Mouse (Mus musculus): ENCODE data around the gene Tatdn2.
A peak's percentile ranks its signal among the peaks of the same experiment; 100 is the strongest.

Gene Tatdn2

DNA sequence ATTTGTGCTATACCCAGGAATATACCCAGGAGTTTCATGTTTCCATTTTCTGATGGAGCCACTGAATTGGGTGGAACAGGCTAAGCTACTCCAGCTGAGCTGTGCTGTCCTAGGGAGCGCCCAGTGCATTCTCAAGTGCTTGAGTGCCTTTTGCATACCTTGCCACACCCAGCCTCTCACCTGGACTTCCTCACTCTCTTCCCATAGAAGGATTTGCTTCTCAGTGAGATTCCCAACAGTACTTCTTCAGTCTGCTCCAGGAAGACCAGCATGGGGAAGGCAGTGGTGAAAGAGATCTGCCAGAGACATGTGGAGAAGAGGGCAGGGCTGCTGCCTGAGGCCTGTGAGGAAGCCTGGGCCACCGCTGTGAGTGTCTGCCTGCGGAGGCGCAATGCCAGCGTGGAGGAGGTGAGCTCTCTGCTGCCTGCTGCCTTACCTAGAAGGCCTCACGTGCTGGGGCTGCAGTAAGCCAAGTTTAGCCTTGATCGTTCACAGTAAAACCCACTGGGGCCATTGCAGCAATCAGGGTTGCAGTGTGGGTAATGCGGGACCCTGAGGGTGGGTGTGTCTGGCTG is 10.2 kb upstream of the Tatdn2 start:
- TF ChIP-seq GATA4 (IDR thresholded peaks at IDR 0.05; ENCODE audit: insufficient replicate concordance, low read length), result no peak

DNA sequence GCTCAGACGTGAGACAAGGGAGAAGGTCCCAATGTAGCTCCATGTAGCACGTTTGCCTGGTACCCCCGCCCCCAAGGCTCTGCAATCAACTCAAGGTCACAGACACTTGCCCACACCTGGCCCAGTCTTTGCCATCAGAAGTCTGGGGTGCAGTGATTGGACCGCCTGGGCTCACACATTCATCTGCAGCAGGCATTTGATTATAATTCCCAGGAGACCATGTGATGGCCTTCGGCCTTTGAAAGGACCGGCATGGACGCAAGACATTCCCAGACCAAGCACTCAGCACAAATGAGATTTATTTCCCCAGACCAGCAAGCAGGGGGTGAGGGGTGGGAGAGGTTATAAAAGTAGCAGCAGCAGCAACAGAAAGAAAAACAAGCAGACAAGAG is 6.8 kb upstream of the Tatdn2 start:
- TF ChIP-seq GATA4 (IDR thresholded peaks at IDR 0.05; ENCODE audit: insufficient replicate concordance, low read length), result no peak

DNA sequence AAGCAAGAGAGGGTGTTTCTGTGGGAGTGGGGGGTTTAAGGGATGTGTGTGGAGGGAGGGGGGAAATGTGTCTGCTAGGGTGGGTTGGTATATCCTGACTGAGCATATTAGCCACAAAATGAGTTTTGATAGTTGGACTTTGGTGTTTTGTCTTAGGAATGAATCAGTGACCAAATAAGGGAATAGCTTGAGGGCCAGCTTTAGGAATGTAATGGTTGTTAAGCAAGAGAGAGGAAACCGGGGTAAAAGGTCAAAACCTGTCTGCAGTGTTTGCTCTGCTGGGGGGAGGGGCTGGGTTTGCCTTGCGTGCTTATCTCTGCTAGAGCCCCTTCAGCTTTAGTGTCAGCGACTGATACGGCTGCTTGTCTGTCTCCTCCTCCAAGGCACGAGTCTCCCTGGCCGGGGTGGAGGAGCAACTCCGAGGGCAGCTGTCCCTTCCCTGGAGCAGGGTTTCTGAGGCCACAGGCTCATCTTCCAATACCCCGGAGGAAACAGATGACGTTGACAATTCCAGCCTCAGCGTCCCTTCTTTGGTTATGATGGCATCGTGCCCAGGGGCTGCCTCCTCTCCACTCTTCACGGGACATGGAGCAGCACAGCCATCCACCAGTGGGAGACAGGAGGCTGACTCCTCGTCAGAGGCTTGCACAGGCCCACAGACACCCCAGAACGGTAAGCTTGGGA is 6.3 kb upstream of the Tatdn2 start:
- peak; percentile 97 for TF ChIP-seq GATA4 (IDR thresholded peaks at IDR 0.05; ENCODE audit: insufficient replicate concordance, low read length)

DNA sequence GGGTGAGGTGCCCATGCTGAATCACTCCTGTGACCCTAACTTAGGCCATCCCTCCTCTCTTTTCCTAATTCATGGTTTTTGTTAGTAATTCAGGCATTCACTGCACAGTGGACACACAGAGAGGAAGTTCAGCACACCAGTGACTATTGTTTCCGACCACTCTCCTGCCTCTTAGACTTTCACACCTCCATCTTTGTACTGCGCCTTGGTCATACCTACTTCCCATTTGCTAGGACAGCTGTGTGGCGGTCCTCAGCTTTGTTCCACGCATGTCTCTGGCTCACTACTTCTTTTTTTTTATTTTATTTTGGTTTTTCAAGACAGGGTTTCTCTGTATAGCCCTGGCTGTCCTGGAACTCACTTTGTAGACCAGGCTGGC is 5.8 kb upstream of the Tatdn2 start:
- no peak for TF ChIP-seq GATA4 (IDR thresholded peaks at IDR 0.05; ENCODE audit: insufficient replicate concordance, low read length)

DNA sequence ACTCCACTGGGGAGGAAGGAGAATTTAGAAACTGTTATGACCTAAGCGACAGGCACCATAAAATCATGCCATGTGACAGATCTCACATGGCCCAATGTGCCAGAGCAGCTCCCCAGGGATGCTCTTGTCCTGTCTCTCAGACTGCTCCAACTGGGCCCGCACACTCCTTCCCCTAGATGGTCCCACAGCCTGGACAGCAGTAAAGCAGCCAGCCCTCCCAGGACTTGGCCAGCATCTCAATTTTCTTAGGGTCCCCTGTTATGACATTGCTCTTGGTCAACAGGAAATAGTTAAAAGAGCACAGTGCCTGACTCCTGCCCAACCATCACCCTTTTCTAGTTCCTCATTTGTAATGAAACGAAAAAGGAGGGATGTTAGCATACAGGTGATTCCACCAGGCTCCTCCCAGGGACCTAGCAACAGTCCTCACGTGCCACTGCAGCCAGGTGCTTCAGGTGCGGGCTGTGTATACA is 4.2 kb upstream of the Tatdn2 start:
- TF ChIP-seq GATA4 (IDR thresholded peaks at IDR 0.05; ENCODE audit: insufficient replicate concordance, low read length), result no peak

DNA sequence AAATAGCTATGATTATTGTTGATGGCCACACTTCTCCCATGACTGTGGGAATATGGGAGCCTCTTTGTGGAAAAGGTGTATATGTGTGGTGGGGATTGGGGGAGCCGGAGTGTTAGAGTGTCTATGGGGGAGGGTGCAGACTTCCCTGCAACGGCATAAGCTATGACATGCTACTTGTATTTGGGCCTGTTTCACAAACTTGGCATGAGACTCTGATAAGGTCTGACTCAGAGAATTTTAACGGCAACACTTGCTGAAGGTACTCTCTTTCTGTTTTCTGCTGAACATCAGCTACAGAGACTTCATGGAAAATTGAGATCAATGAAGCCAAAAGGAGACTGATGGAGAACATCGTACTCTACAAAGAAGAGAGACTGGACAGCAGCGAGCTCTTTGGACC is 3.5 kb upstream of the Tatdn2 start:
- TF ChIP-seq GATA4 (IDR thresholded peaks at IDR 0.05; ENCODE audit: insufficient replicate concordance, low read length), result no peak

DNA sequence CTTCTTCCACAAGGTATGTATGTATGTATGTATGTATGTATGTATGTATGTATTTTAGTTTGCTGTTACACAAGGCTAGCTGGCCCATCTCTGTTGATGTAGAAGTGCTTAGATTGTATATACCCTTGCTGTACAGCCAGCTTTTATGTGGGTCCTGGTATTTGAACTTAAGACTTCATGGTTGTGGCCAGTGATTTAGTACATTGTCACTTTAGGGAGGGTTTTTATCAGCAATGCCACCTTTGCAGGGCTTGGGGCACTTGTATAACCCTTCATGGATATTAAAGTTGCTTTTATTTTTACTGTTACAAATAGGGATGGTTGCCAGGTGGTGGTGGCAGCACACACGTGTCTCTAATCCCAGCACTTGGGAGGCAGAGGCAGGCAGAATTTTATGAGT is 1.6 kb upstream of the Tatdn2 start:
- no peak for TF ChIP-seq GATA4 (IDR thresholded peaks at IDR 0.05; ENCODE audit: insufficient replicate concordance, low read length)

DNA sequence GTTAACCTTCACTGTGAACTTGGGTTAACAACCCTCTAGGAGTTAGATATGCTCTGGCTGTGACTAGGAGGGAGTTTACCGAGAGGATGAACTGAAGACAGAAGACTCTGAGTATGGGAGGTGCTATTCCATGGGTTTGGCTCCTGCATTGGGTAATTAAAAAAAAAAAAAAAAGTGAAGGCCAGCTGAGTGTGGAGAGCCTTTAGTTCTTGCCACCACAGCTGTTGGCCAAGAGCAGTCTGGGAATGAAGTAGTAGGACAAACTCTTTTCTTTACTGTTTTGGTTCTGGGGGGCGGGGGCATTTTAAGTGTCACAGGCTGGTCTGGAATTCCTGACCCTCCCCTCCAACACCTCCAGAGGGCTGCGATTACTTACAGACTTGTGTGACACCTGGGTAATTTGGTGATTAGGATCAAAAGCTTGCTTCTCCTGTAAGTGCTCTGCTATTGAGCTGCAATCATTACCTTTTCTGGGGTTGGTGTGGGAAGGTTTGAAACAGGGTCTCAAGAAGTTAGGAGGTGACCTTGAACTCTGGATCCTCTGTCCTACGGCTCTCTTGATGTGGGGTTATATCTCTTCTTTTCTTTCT is 989 bp upstream of the Tatdn2 start:
- no peak for TF ChIP-seq GATA4 (IDR thresholded peaks at IDR 0.05; ENCODE audit: insufficient replicate concordance, low read length)

DNA sequence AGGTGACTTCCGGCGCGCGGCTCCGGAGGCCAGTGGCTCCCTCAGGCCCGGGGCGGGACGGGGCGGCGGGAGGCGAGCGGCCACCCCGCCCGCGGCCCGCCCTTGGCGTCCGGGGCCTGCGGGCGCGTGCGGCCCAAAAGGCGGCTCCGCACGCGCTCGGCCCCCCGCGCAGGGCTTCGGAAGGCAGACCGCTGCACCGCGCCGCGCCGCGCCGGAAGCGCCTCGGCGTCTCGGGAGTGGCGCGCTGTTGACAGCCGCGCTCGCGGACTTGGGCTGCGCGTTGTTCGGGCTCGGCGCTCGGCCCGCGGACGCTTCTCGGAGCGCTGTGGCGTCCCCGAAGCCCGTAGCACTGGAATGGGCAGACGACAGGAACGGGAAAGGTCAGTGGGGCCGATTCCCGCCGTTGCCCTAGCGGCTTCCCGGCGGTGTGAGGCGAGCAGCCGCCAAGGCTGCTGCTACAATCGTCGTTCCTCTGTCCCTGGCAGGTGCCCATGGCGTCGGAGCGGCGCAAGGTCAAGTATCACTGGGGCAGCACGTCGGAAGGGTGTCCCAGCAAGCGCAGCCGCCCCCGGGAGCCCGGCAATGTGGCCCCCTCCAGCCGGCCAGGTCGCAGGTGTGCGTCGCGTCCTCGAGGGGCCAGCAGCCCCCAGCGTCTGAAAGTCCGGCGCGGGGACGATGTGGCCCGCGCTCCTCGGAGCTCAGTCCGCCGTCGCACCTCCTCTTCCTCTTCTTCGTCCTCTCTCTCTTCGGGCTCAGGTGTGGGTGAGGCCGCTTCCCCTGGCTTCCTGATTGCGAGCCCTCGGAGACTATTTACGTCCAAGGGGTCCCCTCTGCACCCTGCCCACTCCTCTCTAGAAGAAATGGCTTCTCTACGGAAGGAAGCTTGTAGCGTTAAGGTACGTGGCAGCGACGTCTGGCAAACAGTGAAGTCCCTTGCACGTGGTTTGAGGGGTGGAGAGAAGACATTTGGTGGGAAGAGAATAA is 664 bp downstream of the Tatdn2 start:
- TF ChIP-seq GATA4 (IDR thresholded peaks at IDR 0.05; ENCODE audit: insufficient replicate concordance, low read length), result no peak

DNA sequence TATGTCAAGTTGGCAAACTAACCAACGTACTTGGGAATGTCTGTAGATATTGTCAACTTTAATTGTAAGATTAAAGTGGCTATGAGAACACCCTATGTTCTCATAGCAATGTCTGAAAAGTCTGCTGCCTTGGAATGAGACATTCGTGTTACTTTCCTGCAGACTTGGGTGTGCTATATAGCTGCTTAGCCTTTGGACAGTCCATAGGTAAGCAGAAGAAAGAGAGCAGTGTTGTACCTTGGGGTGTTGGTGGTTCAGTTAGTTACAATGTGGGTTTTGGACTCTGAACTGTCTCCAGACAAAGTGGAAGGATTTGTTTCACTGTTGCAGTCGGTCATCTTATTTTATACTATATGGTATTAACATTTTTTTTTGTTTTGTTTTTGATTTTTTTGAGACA is 15.9 kb downstream of the Tatdn2 start:
- no peak for TF ChIP-seq GATA4 (IDR thresholded peaks at IDR 0.05; ENCODE audit: insufficient replicate concordance, low read length)

DNA sequence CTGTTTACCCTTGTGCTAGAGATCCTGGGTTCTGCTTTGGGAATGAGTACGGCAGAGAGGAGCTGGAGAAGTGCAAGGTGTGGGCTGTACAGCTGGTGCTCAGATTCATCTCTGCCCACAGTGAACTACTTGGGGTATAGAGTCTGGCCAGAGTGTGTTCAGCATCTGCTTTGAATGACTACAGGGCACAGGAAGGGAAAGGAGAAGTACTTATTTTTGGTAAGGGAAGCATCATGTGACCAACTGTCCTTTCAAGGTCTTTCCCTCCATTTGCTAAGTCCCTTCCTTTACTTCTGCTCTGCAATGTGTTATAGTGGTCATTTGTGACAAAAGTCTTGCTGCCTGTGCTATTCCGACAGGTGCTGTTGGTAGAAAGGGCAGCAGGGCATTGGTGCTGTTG is 17.4 kb downstream of the Tatdn2 start:
- no peak for TF ChIP-seq GATA4 (IDR thresholded peaks at IDR 0.05; ENCODE audit: insufficient replicate concordance, low read length)

DNA sequence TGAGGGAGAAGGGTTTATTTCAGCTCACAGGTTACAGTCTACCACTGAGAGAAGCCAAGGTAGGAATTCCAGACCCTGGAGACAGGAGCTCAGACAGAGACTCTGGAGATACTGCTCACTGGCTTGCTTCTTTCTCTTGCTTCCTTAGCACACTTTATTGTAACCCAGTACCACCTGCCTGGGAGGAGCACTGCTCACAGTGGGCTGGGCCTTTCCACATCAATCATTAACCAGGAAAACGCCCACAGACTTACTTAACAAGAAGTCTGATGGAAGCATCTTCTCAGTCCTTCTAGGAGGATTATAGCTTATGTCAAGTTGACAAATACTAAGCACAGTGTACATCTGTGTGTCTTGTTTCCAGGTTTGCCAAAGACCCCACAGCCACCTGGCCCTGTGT is 17.9 kb downstream of the Tatdn2 start:
- no peak for TF ChIP-seq GATA4 (IDR thresholded peaks at IDR 0.05; ENCODE audit: insufficient replicate concordance, low read length)

DNA sequence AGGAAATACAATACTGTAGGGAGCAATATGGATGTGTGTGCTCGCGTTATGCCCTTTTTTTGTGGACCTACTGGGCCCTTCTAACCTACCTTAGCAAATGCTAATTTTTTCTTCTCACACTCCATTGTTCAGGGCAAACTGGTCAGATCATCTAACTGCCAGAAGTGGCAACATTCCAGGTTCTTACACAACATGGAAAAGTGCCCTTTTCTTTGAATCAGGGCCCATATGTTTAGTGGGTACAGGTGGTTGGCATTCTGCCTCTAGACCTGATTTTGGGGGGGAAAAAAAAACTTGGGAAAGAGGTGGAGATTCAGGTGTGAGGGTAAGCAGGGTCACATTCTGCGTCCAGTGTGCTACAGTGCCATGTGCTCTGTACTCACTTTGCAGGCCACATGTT is 20.7 kb downstream of the Tatdn2 start:
- no peak for TF ChIP-seq GATA4 (IDR thresholded peaks at IDR 0.05; ENCODE audit: insufficient replicate concordance, low read length)

DNA sequence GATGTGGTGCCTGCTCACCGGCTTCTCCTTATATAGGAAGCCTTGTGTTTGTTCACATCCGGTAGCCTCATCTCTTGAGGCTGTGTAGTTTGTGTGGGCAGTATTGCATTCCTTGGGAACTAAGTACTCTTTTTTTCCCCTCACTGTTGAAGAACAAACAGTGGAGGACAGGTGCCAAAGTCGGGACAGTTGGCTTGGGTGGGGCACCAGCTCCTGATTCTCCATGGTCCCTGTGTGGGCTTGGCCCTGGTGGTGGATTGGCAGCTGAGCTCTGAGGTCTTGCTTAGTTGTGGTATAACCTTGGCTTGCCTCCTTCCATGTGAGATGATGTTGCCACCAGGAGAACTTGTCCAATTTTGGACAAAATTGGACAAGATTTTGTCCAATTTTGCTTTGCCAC is 23.0 kb downstream of the Tatdn2 start, which contains the start of gene Ghrl:
Gene Ghrl (minus strand): TSS at position 3 of the 400 bp plus-strand sequence.
- TF ChIP-seq GATA4 (IDR thresholded peaks at IDR 0.05; ENCODE audit: insufficient replicate concordance, low read length), result no peak

DNA sequence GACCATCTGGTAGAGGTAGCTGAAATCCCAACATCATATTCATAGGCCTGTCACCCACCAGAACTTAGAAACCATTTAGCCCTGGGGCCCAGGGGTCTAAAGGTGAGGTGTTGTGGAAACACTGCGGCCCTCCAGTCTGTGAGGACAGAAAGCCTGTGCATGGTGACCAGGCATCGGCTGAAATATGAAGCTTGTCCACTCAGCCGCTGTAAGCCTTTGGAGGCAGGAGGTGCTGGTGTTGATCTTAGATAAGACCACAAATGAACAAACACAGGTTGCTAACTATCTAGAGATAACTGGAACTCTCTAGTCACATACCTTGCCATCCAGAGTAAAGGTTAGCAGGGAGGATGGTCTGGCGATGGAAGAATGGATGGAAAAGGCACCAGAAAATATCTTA is 24.2 kb downstream of the Tatdn2 start:
- no peak for TF ChIP-seq GATA4 (IDR thresholded peaks at IDR 0.05; ENCODE audit: insufficient replicate concordance, low read length)

Measured in liver, adult (tissue).